Mouse (Mus musculus) layer of hippocampus, postnatal 14 days (tissue): ENCODE results near the gene 4933400A11Rik. TPM values are rescaled to one million over a fixed set of nuclear protein-coding genes. Genes with fewer than 3 reads are reported as not detected.

Source experiments
- DNase-seq, 2 experiments: peaks; one replicate each; pipeline ENCODE4 v3.0.0; 2021 to 2022; ENCODE audit warnings: low spot score in 2 of 2, mixed read lengths in 1 of 2
- long read RNA-seq, 2 experiments: library from polyadenylated mRNA; stranded (forward); transcript quantifications; one replicate each; pipeline ENCODE4 v2.0.0; 2021
- total RNA-seq, 2 experiments: library from RNA; stranded (reverse); gene quantifications; 2 replicates each; pipeline ENCODE4 v1.2.3; 2021

Gene 4933400A11Rik
- not detected for total RNA-seq
- long read RNA-seq, experiment 1, result 0 reads
- long read RNA-seq, experiment 2, result 0 reads

DNA sequence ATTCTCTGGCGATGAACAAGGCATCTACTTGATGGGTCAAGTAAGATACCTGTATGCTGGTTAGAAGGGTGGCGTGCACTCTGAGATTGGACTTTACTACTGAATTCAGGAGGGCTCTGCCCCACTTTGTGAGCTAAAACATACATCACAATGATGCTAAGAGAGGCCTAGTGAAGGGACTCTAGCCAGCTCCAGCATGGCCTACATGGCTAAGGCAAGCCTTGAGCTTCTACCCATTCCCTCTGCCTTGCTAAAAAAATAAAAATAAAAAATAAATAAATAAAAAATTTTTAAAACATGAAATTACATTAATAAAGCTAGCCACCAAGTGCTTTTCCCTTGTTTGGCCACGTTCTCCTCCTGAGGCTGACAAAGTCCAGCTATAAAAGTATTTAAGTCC, at the start of gene 4933400A11Rik:
Gene 4933400A11Rik, minus strand, starts transcription at position 101 of the 400 bp plus-strand sequence.
- no peak for DNase-seq

- no peak for DNase-seq
These were observed 48.7 kb upstream of the 4933400A11Rik start for GRCm38 (mm10) chrX:169828136-169828535.

DNA sequence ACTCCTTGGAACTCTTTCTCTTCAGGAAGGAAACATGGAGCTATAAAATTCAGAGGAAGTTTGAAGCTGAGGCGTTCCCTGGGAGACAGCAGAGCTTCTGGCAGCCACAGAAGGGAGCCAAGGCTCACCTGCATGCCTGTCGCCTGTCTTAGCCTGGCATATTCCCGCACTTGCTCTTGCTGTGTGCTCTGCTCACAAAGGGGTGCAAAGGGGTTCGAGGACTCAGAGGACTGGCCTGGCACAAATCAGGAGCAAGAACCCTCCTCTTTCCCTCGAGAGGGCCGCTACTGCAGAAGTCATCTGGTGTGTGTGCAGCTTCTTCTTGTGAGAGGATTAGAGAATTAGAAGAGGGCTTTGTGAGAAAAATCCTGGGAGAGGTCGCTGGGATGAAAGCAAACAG, 48.3 kb upstream of the 4933400A11Rik start:
- peak in 1 of 2 experiments; percentile 19 for DNase-seq

- peak; percentile 39 to 48 for DNase-seq
These were observed 47.5 kb upstream of the 4933400A11Rik start for GRCm38 (mm10) chrX:169826947-169827346.

DNA sequence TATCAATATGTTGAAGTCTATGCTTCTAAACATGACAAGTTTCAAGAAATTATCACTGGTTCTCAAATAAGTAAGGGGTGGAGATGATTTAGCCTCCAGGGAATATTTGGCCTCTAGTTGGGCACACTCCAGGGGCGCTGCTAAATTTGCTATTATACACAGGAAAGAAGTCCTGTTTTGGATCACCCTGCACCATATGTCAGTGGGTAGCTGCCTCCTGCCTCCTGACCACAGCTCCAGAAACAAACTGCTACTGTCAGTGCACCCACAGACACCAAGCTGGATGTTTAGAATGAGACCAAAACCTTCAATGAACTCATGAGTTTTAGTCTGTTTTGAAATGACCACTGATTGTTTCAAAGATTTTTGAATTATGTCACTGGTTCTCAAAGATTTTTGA, 34.2 kb upstream of the 4933400A11Rik start:
- DNase-seq, result no peak

DNA sequence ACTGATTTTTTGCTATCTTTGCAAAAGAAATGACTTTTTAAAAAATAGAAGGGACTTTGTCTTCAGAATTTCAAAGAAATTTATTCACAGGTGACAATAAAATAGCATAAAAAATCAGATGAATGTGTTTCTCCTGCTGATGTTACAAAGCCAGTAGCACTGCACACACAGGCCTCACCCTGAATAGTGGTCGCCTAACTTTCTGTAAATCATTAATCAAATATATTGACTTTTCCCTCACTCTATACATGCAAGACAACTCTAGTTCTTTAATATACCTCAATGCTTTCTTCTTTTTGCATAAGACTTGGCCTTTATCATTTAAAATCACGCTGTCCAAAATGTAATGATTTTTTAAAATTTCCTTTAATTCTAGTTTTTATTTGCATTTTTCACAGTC, 32.3 kb upstream of the 4933400A11Rik start:
- DNase-seq, result no peak

- no peak for DNase-seq
These were observed 31.9 kb upstream of the 4933400A11Rik start for GRCm38 (mm10) chrX:169811318-169811717.

GRCm38 (mm10) chrX:169807744-169808143, 28.3 kb upstream of the 4933400A11Rik start:
- no peak for DNase-seq

DNA sequence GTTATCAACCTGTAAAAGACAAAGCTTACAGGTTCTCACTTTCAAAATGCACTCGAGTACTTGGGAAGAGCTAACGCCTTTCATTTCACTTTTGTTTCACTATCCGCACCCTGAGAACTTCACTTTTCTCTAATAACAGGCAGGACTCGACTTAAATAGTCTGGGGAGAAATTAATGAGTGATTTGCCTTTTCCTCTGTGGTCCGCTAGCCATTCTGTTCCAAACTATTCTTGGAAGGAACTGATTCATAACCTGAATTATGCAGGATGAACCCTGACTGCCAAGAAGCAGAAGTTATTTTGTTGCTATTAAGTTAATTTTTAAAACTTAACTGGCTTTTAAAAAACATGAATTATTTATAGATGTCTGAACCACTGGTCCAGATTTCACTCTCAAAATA, 26.4 kb upstream of the 4933400A11Rik start:
- DNase-seq, result no peak

DNA sequence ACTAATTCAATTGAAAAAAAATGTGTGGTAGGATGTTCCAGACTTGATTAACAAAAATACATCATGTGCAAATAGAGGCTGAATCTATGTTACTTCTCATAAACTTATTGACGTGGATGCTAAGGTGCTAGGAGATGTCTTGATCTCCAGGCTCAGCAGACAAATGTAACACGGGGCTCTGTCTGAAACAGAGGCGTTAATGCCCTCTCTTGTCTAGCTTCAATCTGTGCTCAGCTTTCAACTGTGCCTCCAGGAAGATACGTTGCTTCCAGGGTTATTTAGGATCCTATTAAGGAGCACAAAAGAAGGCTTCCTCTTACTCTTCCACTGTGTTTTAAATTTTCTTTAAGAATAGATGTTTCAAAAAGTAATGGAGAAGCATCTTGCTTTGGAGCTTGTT, 20.8 kb upstream of the 4933400A11Rik start:
- DNase-seq, result no peak

GRCm38 (mm10) chrX:169798987-169799680, 19.7 kb upstream of the 4933400A11Rik start:
- peak; percentile 45 to 61 for DNase-seq

DNA sequence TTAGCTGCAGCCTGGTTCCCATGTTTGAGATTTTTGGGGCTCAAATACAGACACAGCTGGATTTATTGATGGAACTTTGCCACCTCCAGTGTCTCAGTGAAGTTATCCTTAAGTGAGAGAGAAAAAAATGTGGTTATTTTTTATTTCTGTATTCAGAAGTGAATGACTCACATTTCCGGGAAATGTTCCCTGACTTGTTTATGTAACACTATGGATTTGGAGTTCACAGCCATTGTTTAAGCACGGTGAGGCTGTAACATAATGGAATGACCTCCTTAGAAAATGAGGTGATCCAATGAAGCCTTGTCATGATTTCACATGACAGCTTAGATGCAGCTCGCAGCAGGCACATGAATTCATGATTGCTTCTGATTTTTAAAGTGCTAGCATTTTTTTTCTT, 17.7 kb upstream of the 4933400A11Rik start:
- DNase-seq, result no peak

- no peak for DNase-seq
These were observed 15.4 kb upstream of the 4933400A11Rik start for GRCm38 (mm10) chrX:169794831-169795311.

GRCm38 (mm10) chrX:169794421-169794820, 15.0 kb upstream of the 4933400A11Rik start:
- no peak for DNase-seq

DNA sequence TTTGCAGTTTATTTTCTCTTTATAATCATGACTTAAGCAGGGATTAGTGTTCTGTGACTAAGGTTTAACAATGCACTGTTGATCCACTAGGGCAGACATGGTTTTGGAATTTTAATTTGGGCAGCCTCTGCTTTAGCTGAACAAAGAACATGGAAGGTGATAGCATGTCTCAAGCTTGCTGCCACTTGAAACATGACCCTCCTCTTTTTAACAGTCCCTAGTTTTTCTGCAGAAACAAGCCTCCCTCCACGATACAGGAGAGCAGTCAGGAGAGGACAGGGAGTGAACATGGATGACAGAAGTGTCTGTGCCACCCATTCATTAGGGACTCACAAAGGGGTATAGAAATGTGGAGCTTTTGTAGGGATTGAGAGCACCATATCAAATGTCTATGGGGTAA, 13.4 kb upstream of the 4933400A11Rik start:
- no peak for DNase-seq

GRCm38 (mm10) chrX:169789702-169790101, 10.3 kb upstream of the 4933400A11Rik start:
- DNase-seq, result no peak

GRCm38 (mm10) chrX:169758001-169758400, 21.4 kb downstream of the 4933400A11Rik start:
- DNase-seq, result no peak

DNA sequence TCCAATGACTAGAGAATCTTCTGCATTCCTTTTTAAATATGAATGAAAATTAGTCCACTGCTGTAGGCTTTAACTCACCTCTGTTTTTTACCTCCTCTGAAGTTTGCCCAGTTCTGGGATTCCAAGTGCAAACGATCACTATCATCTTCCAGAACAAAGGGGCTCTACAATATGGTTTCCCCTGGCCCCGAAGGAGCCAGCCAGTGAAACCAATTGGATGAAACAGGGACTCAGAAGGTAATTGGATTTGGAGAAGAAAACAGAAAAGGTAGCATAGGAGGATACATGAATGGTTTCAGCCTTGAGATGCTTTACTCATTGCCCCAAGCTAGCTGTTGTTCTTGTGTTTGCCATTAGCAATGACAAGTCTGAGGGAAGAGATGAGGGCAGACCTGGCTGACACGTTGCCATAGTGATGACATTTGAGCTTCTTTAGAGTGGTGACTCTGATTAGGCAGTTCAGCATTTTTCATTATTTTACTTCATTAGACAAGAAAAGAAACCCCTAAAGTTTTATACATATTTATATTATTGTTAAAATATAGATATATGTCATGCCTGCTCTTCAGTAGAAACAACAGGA, 44.0 kb downstream of the 4933400A11Rik start:
- no peak for DNase-seq
